Comparison of ENCODE assay signal across 21 mouse cellular contexts in genomic region chr1:82410548-82410947, GRCm38 (mm10).
"Had no signal": no experiment of that assay in that cellular context is flagged by ENCODE, and none has a peak within 500 bp of the region (broad histone marks: within the 10 kb centered on the region; RNA-seq: fewer than 3 reads in every experiment).

No protein-coding gene starts in this region.

- H3K4me2 ChIP-seq: liver, embryonic 13.5 days; midbrain, embryonic 13.5 days; neural tube, embryonic 12.5 days; neural tube, embryonic 15.5 days had no signal

- H3K4me1 ChIP-seq: liver, embryonic 13.5 days had no signal

- H3K4me3 ChIP-seq: left cerebral cortex, adult 2 months; liver, embryonic 13.5 days; midbrain, embryonic 13.5 days; myocyte; neural tube, embryonic 12.5 days; neural tube, embryonic 15.5 days had no signal

- H3K27me3 ChIP-seq: liver, embryonic 13.5 days; midbrain, embryonic 13.5 days; neural tube, embryonic 12.5 days; neural tube, embryonic 15.5 days had no signal

- H3K9ac ChIP-seq: liver, embryonic 13.5 days; midbrain, embryonic 13.5 days; neural tube, embryonic 12.5 days; neural tube, embryonic 15.5 days had no signal

- ATAC-seq: midbrain, embryonic 13.5 days; midbrain, embryonic 16.5 days had no signal

- H3K36me3 ChIP-seq: liver, embryonic 13.5 days; midbrain, embryonic 13.5 days; neural tube, embryonic 12.5 days; neural tube, embryonic 15.5 days had no signal

- H3K27ac ChIP-seq: left cerebral cortex, adult 2 months; liver, embryonic 13.5 days; midbrain, embryonic 13.5 days; neural tube, embryonic 12.5 days; neural tube, embryonic 15.5 days; stomach, postnatal 0 days had no signal

- DNase-seq: kidney, adult 11 months; kidney, adult 8-10 months; kidney, postnatal 25 days; layer of hippocampus, postnatal 36 days; liver, embryonic 13.5 days; lung, adult 2 months; lung, postnatal 14 days; lung, postnatal 4 days; right cerebral cortex, adult 18-20 months; right cerebral cortex, postnatal 14 days; right cerebral cortex, postnatal 4 days; thymus, adult 2 months; thymus, postnatal 14 days; thymus, postnatal 4 days had no signal

- H3K9me3 ChIP-seq: liver, embryonic 13.5 days; midbrain, embryonic 13.5 days; neural tube, embryonic 12.5 days; neural tube, embryonic 15.5 days had no signal
